Mouse (Mus musculus): ENCODE results near the gene Sema4d. TPM values are rescaled to one million over a fixed set of nuclear protein-coding genes. Genes with fewer than 3 reads are reported as not detected.

Sema4d gene
- polyA plus RNA-seq, 1 experiment from 2014 or later, result 5.9 TPM

- H3K4me3 ChIP-seq, result no peak overlapping the region
- no peak for DNase-seq (ENCODE audit: low spot score)
- WGBS, result 83% methylated on average over 15 of the region's 15 CpGs
These were observed 12.7 kb upstream of the Sema4d start for GRCm38 (mm10) chr13:51806220-51806619.

GRCm38 (mm10) chr13:51805634-51806033 lies 12.1 kb upstream of the Sema4d start:
- no peaks in the 10 kb centered on the region for H3K27me3 ChIP-seq (ENCODE audit: low read depth, poor library complexity, severe bottlenecking)
- H3K9me3 ChIP-seq (replicated peaks), result no peaks in the 10 kb centered on the region
- no peaks in the 10 kb centered on the region for H3K36me3 ChIP-seq
- no peak overlapping the region for H3K27ac ChIP-seq
- no peak overlapping the region for H3K4me3 ChIP-seq
- 73% methylated on average over 4 of the region's 4 CpGs for WGBS
- no peak for DNase-seq (ENCODE audit: low spot score)
- H3K4me1 ChIP-seq, result peaks cover 18% of the 10 kb centered on the region

More at GRCm38 (mm10) chr13:51806220-51806619, 12.7 kb upstream of the Sema4d start:
- Histone ChIP-seq H3K36me3 (no peaks in the 10 kb centered on the region), H3K27me3 (ENCODE audit: low read depth, poor library complexity, severe bottlenecking) (no peaks in the 10 kb centered on the region), H3K9me3 (replicated peaks) (no peaks in the 10 kb centered on the region), H3K27ac (peak overlapping the region; percentile 47; the same call in 1 of the 2 replicates), H3K4me1 (peaks cover 18% of the 10 kb centered on the region)

- Histone ChIP-seq H3K27ac (no peak overlapping the region), H3K36me3 (no peaks in the 10 kb centered on the region), H3K27me3 (ENCODE audit: low read depth, poor library complexity, severe bottlenecking) (no peaks in the 10 kb centered on the region; the same call in 1 of the 2 replicates), H3K4me3 (no peak overlapping the region), H3K4me1 (no peaks in the 10 kb centered on the region), H3K9me3 (replicated peaks) (no peaks in the 10 kb centered on the region)
- DNase-seq (ENCODE audit: low spot score), result no peak
- 79% methylated on average over 9 of the region's 9 CpGs for WGBS
These were observed 7.4 kb upstream of the Sema4d start for GRCm38 (mm10) chr13:51800921-51801320.

GRCm38 (mm10) chr13:51799735-51800522 lies 6.4 kb upstream of the Sema4d start:
- Histone ChIP-seq H3K4me3 (no peak overlapping the region), H3K27ac (no peak overlapping the region), H3K36me3 (no peaks in the 10 kb centered on the region), H3K9me3 (replicated peaks) (no peaks in the 10 kb centered on the region), H3K4me1 (no peaks in the 10 kb centered on the region), H3K27me3 (ENCODE audit: low read depth, poor library complexity, severe bottlenecking) (no peaks in the 10 kb centered on the region; the same call in 1 of the 2 replicates)
- no peak for DNase-seq (ENCODE audit: low spot score)
- WGBS, result 89% methylated on average over 16 of the region's 16 CpGs

- DNase-seq (ENCODE audit: low spot score), result no peak
- 66% methylated on average over 8 of the region's 8 CpGs for WGBS
- Histone ChIP-seq H3K27me3 (ENCODE audit: low read depth, poor library complexity, severe bottlenecking) (peaks cover 1% of the 10 kb centered on the region), H3K9me3 (replicated peaks) (no peaks in the 10 kb centered on the region), H3K27ac (no peak overlapping the region), H3K4me1 (peaks cover 15% of the 10 kb centered on the region), H3K36me3 (no peaks in the 10 kb centered on the region), H3K4me3 (no peak overlapping the region)
These were observed 4.6 kb upstream of the Sema4d start for GRCm38 (mm10) chr13:51797899-51798746.

- WGBS, result 31% methylated on average over 6 of the region's 7 CpGs
- Histone ChIP-seq H3K9me3 (replicated peaks) (no peaks in the 10 kb centered on the region), H3K4me1 (peaks cover 39% of the 10 kb centered on the region), H3K36me3 (no peaks in the 10 kb centered on the region), H3K27ac (peak overlapping the region; percentile 88), H3K27me3 (ENCODE audit: low read depth, poor library complexity, severe bottlenecking) (peaks cover 29% of the 10 kb centered on the region), H3K4me3 (peak overlapping the region; percentile 90)
- no peak for DNase-seq (ENCODE audit: low spot score)
These were observed 401 bp upstream of the Sema4d start for GRCm38 (mm10) chr13:51793948-51794347.

GRCm38 (mm10) chr13:51792729-51793424 lies 670 bp downstream of the Sema4d start:
- Histone ChIP-seq H3K4me1 (peaks cover 39% of the 10 kb centered on the region), H3K27me3 (ENCODE audit: low read depth, poor library complexity, severe bottlenecking) (peaks cover 29% of the 10 kb centered on the region), H3K27ac (peak overlapping the region; percentile 88)

GRCm38 (mm10) chr13:51792135-51792573 lies 1.4 kb downstream of the Sema4d start:
- no peaks in the 10 kb centered on the region for H3K36me3 ChIP-seq
- peak overlapping the region; percentile 90 for H3K4me3 ChIP-seq
- DNase-seq (ENCODE audit: low spot score), result no peak
- peaks cover 29% of the 10 kb centered on the region for H3K27me3 ChIP-seq (ENCODE audit: low read depth, poor library complexity, severe bottlenecking)
- peaks cover 39% of the 10 kb centered on the region for H3K4me1 ChIP-seq
- WGBS, result 43% methylated on average over 11 of the region's 11 CpGs
- no peaks in the 10 kb centered on the region for H3K9me3 ChIP-seq (replicated peaks)
- no peak overlapping the region for H3K27ac ChIP-seq

More at GRCm38 (mm10) chr13:51792729-51793424, 670 bp downstream of the Sema4d start:
- no peaks in the 10 kb centered on the region for H3K9me3 ChIP-seq (replicated peaks)
- peak; percentile 66 for DNase-seq (ENCODE audit: low spot score)
- no peaks in the 10 kb centered on the region for H3K36me3 ChIP-seq
- 2% methylated on average over 43 of the region's 43 CpGs for WGBS
- peak overlapping the region; percentile 90 for H3K4me3 ChIP-seq

GRCm38 (mm10) chr13:51791604-51792003 lies 1.9 kb downstream of the Sema4d start:
- Histone ChIP-seq H3K36me3 (no peaks in the 10 kb centered on the region), H3K4me3 (no peak overlapping the region), H3K9me3 (replicated peaks) (no peaks in the 10 kb centered on the region), H3K27ac (no peak overlapping the region), H3K4me1 (peaks cover 39% of the 10 kb centered on the region), H3K27me3 (ENCODE audit: low read depth, poor library complexity, severe bottlenecking) (peaks cover 29% of the 10 kb centered on the region)
- 68% methylated on average over 3 of the region's 3 CpGs for WGBS
- no peak for DNase-seq (ENCODE audit: low spot score)

- Histone ChIP-seq H3K36me3 (no peaks in the 10 kb centered on the region), H3K4me1 (peaks cover 39% of the 10 kb centered on the region), H3K9me3 (replicated peaks) (no peaks in the 10 kb centered on the region), H3K27me3 (ENCODE audit: low read depth, poor library complexity, severe bottlenecking) (peaks cover 29% of the 10 kb centered on the region), H3K4me3 (no peak overlapping the region), H3K27ac (no peak overlapping the region)
- no peak for DNase-seq (ENCODE audit: low spot score)
- 78% methylated on average over 5 of the region's 5 CpGs for WGBS
These were observed 2.8 kb downstream of the Sema4d start for GRCm38 (mm10) chr13:51790793-51791192.

- peaks cover 26% of the 10 kb centered on the region for H3K4me1 ChIP-seq
- no peak overlapping the region for H3K4me3 ChIP-seq
- no peak for DNase-seq (ENCODE audit: low spot score)
- 47% methylated on average over 2 of the region's 2 CpGs for WGBS
- no peak overlapping the region for H3K27ac ChIP-seq
- peaks cover 26% of the 10 kb centered on the region for H3K27me3 ChIP-seq (ENCODE audit: low read depth, poor library complexity, severe bottlenecking)
- no peaks in the 10 kb centered on the region for H3K9me3 ChIP-seq (replicated peaks)
- H3K36me3 ChIP-seq, result no peaks in the 10 kb centered on the region
These were observed 5.7 kb downstream of the Sema4d start for GRCm38 (mm10) chr13:51787858-51788257.

- no peaks in the 10 kb centered on the region for H3K36me3 ChIP-seq
- peaks cover 13% of the 10 kb centered on the region for H3K27me3 ChIP-seq (ENCODE audit: low read depth, poor library complexity, severe bottlenecking)
- peaks cover 17% of the 10 kb centered on the region for H3K4me1 ChIP-seq
- WGBS, result 80% methylated on average over 4 of the region's 4 CpGs
- no peak overlapping the region for H3K27ac ChIP-seq
- DNase-seq (ENCODE audit: low spot score), result no peak
- H3K9me3 ChIP-seq (replicated peaks), result no peaks in the 10 kb centered on the region
- H3K4me3 ChIP-seq, result no peak overlapping the region
These were observed 6.9 kb downstream of the Sema4d start for GRCm38 (mm10) chr13:51786616-51787015.
